Mouse (Mus musculus) testis, adult 2 months (tissue): ENCODE measurements around the gene Pacs2. TPM values are rescaled to one million over a fixed set of nuclear protein-coding genes. Genes with fewer than 3 reads are reported as not detected.

ENCODE experiments used
- H3K27ac ChIP-seq: fragments of 200-500 bp; 2 replicates; pipeline ENCODE4 v1.5.1; 2012; ENCODE audit warnings: low read depth, low read length; ENCODE audit not compliant: control insufficient read depth, insufficient read depth
- H3K27me3 ChIP-seq: fragments of 200-500 bp; 2 replicates; pipeline ENCODE4 v1.6.1; 2012; ENCODE audit warnings: mild to moderate bottlenecking, low read length, moderate library complexity; ENCODE audit not compliant: control insufficient read depth, insufficient read depth
- H3K36me3 ChIP-seq: fragments of 200-500 bp; 2 replicates; pipeline ENCODE4 v1.6.1; 2012; ENCODE audit warnings: mild to moderate bottlenecking, low read length; ENCODE audit not compliant: control insufficient read depth, insufficient read depth
- H3K4me1 ChIP-seq: fragments of 200-500 bp; 2 replicates; pipeline ENCODE4 v1.6.1; 2012; ENCODE audit warnings: low read length; ENCODE audit not compliant: control insufficient read depth, insufficient read depth
- H3K4me3 ChIP-seq: fragments of 200-500 bp; 2 replicates; pipeline ENCODE4 v1.5.1; 2012; ENCODE audit warnings: low read depth, mild to moderate bottlenecking, low read length, moderate library complexity, mixed read lengths; ENCODE audit not compliant: control insufficient read depth
- CTCF ChIP-seq: fragments of 200-500 bp; IDR thresholded peaks from 2 replicates; pipeline ENCODE4 v1.5.1; 2012; ENCODE audit warnings: low read depth, mild to moderate bottlenecking, inconsistent platforms, low read length, moderate library complexity; ENCODE audit not compliant: control insufficient read depth, insufficient read depth, insufficient replicate concordance
- POLR2A ChIP-seq: fragments of 200-500 bp; IDR thresholded peaks from 2 replicates; pipeline ENCODE4 v1.6.1; 2012; ENCODE audit warnings: low read depth, mild to moderate bottlenecking, inconsistent platforms, low read length, moderate library complexity; ENCODE audit not compliant: control insufficient read depth
- polyA plus RNA-seq: library from polyadenylated mRNA; depleted of rRNA; stranded (reverse); fragments of >200 nt; gene quantifications from 2 replicates; pipeline ENCODE4 v1.2.3, GENCODE M21; 2012

The Pacs2 gene
- polyA plus RNA-seq, 1 experiment = 216 TPM

GRCm38 (mm10) chr12:113060178-113060577 lies 45.9 kb downstream of the Pacs2 start:
- no peak overlapping the region for H3K27ac ChIP-seq
- H3K4me1 ChIP-seq = no peaks in the 10 kb centered on the region; the same call in 1 of the 2 replicates
- H3K36me3 ChIP-seq = no peaks in the 10 kb centered on the region
- TF ChIP-seq POLR2A (no peak), CTCF (no peak)
- H3K27me3 ChIP-seq = no peaks in the 10 kb centered on the region
- no peak overlapping the region for H3K4me3 ChIP-seq

GRCm38 (mm10) chr12:113061606-113062005 lies 47.3 kb downstream of the Pacs2 start:
- no peak overlapping the region for H3K4me3 ChIP-seq
- no peak overlapping the region for H3K27ac ChIP-seq
- TF ChIP-seq POLR2A (no peak), CTCF (no peak)
- H3K27me3 ChIP-seq = no peaks in the 10 kb centered on the region
- no peaks in the 10 kb centered on the region; the same call in 1 of the 2 replicates for H3K4me1 ChIP-seq
- no peaks in the 10 kb centered on the region for H3K36me3 ChIP-seq

- Histone ChIP-seq H3K27ac (no peak overlapping the region), H3K27me3 (no peaks in the 10 kb centered on the region), H3K36me3 (no peaks in the 10 kb centered on the region), H3K4me3 (no peak overlapping the region), H3K4me1 (no peaks in the 10 kb centered on the region)
- TF ChIP-seq POLR2A = no peak
- no peak for TF ChIP-seq CTCF
Observed at GRCm38 (mm10) chr12:113062201-113062600, 47.9 kb downstream of the Pacs2 start.

- H3K36me3 ChIP-seq = no peaks in the 10 kb centered on the region
- H3K4me3 ChIP-seq = no peak overlapping the region
- H3K27ac ChIP-seq = no peak overlapping the region
- H3K27me3 ChIP-seq = no peaks in the 10 kb centered on the region
- no peak for TF ChIP-seq CTCF
- TF ChIP-seq POLR2A = no peak
- no peaks in the 10 kb centered on the region for H3K4me1 ChIP-seq
Observed at GRCm38 (mm10) chr12:113063700-113064099, 49.4 kb downstream of the Pacs2 start.

- Histone ChIP-seq H3K27ac (no peak overlapping the region), H3K4me3 (no peak overlapping the region), H3K4me1 (no peaks in the 10 kb centered on the region), H3K27me3 (no peaks in the 10 kb centered on the region), H3K36me3 (no peaks in the 10 kb centered on the region)
- no peak for TF ChIP-seq CTCF
- TF ChIP-seq POLR2A = no peak
Observed at GRCm38 (mm10) chr12:113068002-113068401, 53.7 kb downstream of the Pacs2 start.

- Histone ChIP-seq H3K36me3 (no peaks in the 10 kb centered on the region), H3K27ac (no peak overlapping the region), H3K4me3 (no peak overlapping the region), H3K4me1 (peaks cover 6% of the 10 kb centered on the region), H3K27me3 (no peaks in the 10 kb centered on the region)
- TF ChIP-seq CTCF (no peak), POLR2A (no peak)
Observed at GRCm38 (mm10) chr12:113069389-113069788, 55.1 kb downstream of the Pacs2 start.

GRCm38 (mm10) chr12:113071321-113071720 lies 57.0 kb downstream of the Pacs2 start:
- TF ChIP-seq CTCF (no peak), POLR2A (no peak)
- no peak overlapping the region for H3K4me3 ChIP-seq
- H3K36me3 ChIP-seq = no peaks in the 10 kb centered on the region
- peaks cover 18% of the 10 kb centered on the region for H3K4me1 ChIP-seq
- H3K27me3 ChIP-seq = no peaks in the 10 kb centered on the region
- no peak overlapping the region for H3K27ac ChIP-seq

- no peaks in the 10 kb centered on the region for H3K27me3 ChIP-seq
- no peak overlapping the region for H3K4me3 ChIP-seq
- H3K27ac ChIP-seq = no peak overlapping the region
- no peaks in the 10 kb centered on the region for H3K36me3 ChIP-seq
- TF ChIP-seq POLR2A = no peak
- no peak for TF ChIP-seq CTCF
- H3K4me1 ChIP-seq = peaks cover 18% of the 10 kb centered on the region
Observed at GRCm38 (mm10) chr12:113071827-113072226, 57.5 kb downstream of the Pacs2 start.
